Mouse (Mus musculus) mesoderm, embryonic 11.5 days (tissue): ENCODE data around the gene Olfr25.

Experiments used
- DNase-seq: peaks from one replicate; pipeline ENCODE4 v3.0.0-alpha.2; 2012; ENCODE audit warnings: low read depth, low spot score

The Olfr25 gene

GRCm38 (mm10) chr9:38328760-38329159 is at the start of gene Olfr25:
Gene Olfr25 (plus strand): TSS chr9:38329060.
- no peak for DNase-seq

- no peak for DNase-seq
Observed at GRCm38 (mm10) chr9:38290807-38291206, 38.1 kb upstream of the Olfr25 start, which contains the start of gene Olfr896-ps1. Gene Olfr896-ps1 (plus strand): TSS chr9:38291107.

DNA sequence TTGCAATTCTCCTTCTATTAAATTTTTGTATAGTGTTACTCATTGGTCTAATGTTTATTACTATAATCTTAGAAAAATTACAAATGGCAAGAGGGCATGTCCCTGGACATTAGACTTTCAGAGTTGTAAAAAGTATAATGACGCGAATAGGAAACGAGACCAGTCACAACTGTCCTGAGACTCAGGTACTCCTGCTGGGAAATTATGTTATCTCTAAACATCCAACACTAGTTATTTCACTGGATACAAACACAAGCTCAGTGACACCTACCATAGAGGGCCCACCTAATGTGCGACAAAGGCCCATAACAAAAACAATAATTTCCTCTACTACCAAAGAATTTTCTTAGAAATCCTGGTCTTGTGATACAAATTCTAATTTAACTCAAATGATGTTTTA is 19.3 kb downstream of the Olfr25 start, which contains the start of gene Olfr898:
Gene Olfr898, plus strand, starts transcription at position 301 of the 400 bp plus-strand sequence.
- DNase-seq: no peak

DNA sequence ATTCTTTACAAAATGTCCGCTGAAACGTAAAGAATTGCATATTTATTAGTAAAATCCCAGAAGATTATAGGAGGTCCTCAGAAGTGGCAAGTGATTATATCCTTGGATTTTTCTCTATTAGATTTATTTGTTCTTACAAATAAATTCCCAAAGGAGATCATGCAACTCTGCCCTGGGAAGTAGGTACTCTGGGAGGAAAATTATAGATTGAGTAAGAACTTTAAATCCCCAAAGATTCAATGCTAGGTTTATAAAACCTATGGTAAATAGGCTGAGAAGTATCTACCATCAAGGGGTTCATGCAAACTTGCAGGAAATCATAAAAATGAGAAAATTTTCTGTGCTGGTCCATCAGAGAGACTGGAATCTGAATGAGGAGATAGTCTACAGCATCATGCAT is 37.7 kb downstream of the Olfr25 start, which contains the start of gene Olfr250:
Gene Olfr250, plus strand, starts transcription at position 301 of the 400 bp plus-strand sequence.
- no peak for DNase-seq

GRCm38 (mm10) chr9:38376786-38377185 is 47.9 kb downstream of the Olfr25 start, which contains the start of gene Olfr251:
Gene Olfr251 (plus strand): TSS chr9:38377086.
- DNase-seq: no peak
